Mouse (Mus musculus) heart, adult 2 months (tissue): ENCODE measurements around the gene Sft2d1. TPM values are rescaled to one million over a fixed set of nuclear protein-coding genes. Genes with fewer than 3 reads are reported as not detected.

Experiments used
- DNase-seq, 2 experiments: peaks; one replicate each; pipeline ENCODE4 v3.0.0; 2021
- H3K27ac ChIP-seq: fragments of 200-600 bp; 2 replicates; pipeline ENCODE4 v1.8.1; 2022
- H3K27me3 ChIP-seq: fragments of 200-500 bp; 2 replicates; pipeline ENCODE4 v1.6.1; 2012; ENCODE audit warnings: mild to moderate bottlenecking, low read length, inconsistent platforms, mixed read lengths; ENCODE audit not compliant: control insufficient read depth, insufficient read depth
- H3K36me3 ChIP-seq: fragments of 200-500 bp; 2 replicates; pipeline ENCODE4 v1.6.1; 2012; ENCODE audit warnings: low read length, inconsistent platforms; ENCODE audit not compliant: control insufficient read depth, insufficient read depth
- H3K4me1 ChIP-seq: fragments of 200-500 bp; 2 replicates; pipeline ENCODE4 v1.6.1; 2011; ENCODE audit warnings: low read length; ENCODE audit not compliant: control insufficient read depth, insufficient read depth
- H3K4me3 ChIP-seq: fragments of 200-600 bp; 2 replicates; pipeline ENCODE4 v1.8.1; 2022
- H3K79me2 ChIP-seq: fragments of 200-500 bp; replicated peaks from 2 replicates; pipeline ENCODE4 v1.6.1; 2012; ENCODE audit warnings: mild to moderate bottlenecking, inconsistent platforms, low read length, moderate library complexity, mixed read lengths; ENCODE audit not compliant: control insufficient read depth, insufficient read depth
- H3K9ac ChIP-seq: fragments of 200-500 bp; 2 replicates; pipeline ENCODE4 v1.6.1; 2012; ENCODE audit warnings: low read depth, mild to moderate bottlenecking, control low read depth, inconsistent platforms, low read length, mixed read lengths
- CTCF ChIP-seq: fragments of 200-600 bp; IDR thresholded peaks from 2 replicates; pipeline ENCODE4 v1.8.1; 2022; ENCODE audit warnings: antibody characterized with exemption, mild to moderate bottlenecking, moderate library complexity
- EP300 ChIP-seq: fragments of 200-500 bp; IDR thresholded peaks from 2 replicates; pipeline ENCODE4 v1.6.1; 2011; ENCODE audit warnings: low read depth, low read length, control low read depth; ENCODE audit not compliant: insufficient read depth
- POLR2A ChIP-seq: fragments of 200-500 bp; IDR thresholded peaks from 2 replicates; pipeline ENCODE4 v1.6.1; 2011; ENCODE audit warnings: mild to moderate bottlenecking, low read depth, low read length, control low read depth; ENCODE audit not compliant: insufficient read depth
- WGBS: fragments of 180-500 bp; shearing (Covaris S2); methylation state at CpG from one replicate; pipeline ENCODE4 v1.1.7; 2018; 5-methylcytosine and 5-hydroxymethylcytosine counted together
- intact Hi-C: fragments of 180-260 bp; cut with DNase I; formaldehyde crosslinking; loops from one replicate; pipeline ENCODE4 v1.15.1; 2025
- polyA plus RNA-seq: library from polyadenylated mRNA; depleted of rRNA; stranded (reverse); fragments of >200 nt; gene quantifications from 2 replicates; pipeline ENCODE4 v1.2.3, GENCODE M21; 2012
- total RNA-seq, 2 experiments: library from RNA; stranded (reverse); gene quantifications; 2 replicates each; pipeline ENCODE4 v1.2.3; 2021

The Sft2d1 gene
- total and polyA plus RNA-seq, 3 experiments, result 13.3 to 32.2 (median 17.6) TPM

GRCm38 (mm10) chr17:8285056-8285455 lies 25.8 kb upstream of the Sft2d1 start:
- TF ChIP-seq EP300 (no peak), CTCF (no peak), POLR2A (no peak)
- Histone ChIP-seq H3K27me3 (no peaks in the 10 kb centered on the region), H3K4me1 (peaks cover 1% of the 10 kb centered on the region), H3K79me2 (peaks cover 14% of the 10 kb centered on the region), H3K4me3 (peak overlapping the region; percentile 82), H3K36me3 (peaks cover 18% of the 10 kb centered on the region), H3K9ac (peak overlapping the region; percentile 48), H3K27ac (peak overlapping the region; percentile 99)
- intact Hi-C loops, result no loop called here
- 40% methylated on average over 8 of the region's 8 CpGs for WGBS
- DNase-seq, result no peak

DNA sequence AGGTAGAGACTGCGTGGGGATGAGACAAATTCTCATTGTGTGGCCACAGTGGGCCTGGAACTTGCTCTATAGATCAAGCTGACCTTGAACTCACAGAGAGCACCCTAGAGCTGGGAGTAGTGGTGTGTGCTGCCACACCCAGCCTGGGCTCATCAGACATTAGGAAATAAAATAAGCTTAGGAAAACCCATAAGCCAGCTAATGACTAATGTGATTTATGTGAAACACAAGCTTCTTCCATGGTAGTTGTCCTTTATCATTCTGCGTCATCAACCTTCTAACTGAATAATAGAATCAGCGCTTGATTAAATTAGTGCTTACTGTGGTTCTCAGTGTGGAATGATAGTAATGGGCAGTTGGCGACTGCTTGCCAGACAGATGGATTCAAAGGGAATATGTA lies 23.9 kb upstream of the Sft2d1 start:
- intact Hi-C loops, result no loop called here
- TF ChIP-seq EP300 (no peak), POLR2A (no peak), CTCF (no peak)
- H3K9ac ChIP-seq, result no peak overlapping the region
- DNase-seq, result no peak
- H3K36me3 ChIP-seq, result peaks cover 27% of the 10 kb centered on the region
- H3K4me3 ChIP-seq, result no peak overlapping the region
- H3K4me1 ChIP-seq, result peaks cover 4% of the 10 kb centered on the region
- H3K27me3 ChIP-seq, result no peaks in the 10 kb centered on the region
- H3K27ac ChIP-seq, result no peak overlapping the region
- 74% methylated on average over 4 of the region's 4 CpGs for WGBS
- peaks cover 16% of the 10 kb centered on the region for H3K79me2 ChIP-seq

GRCm38 (mm10) chr17:8289993-8290679 lies 20.8 kb upstream of the Sft2d1 start:
- intact Hi-C loops, result no loop called here
- 93% methylated on average over 3 of the region's 3 CpGs for WGBS
- no peak for DNase-seq

DNA sequence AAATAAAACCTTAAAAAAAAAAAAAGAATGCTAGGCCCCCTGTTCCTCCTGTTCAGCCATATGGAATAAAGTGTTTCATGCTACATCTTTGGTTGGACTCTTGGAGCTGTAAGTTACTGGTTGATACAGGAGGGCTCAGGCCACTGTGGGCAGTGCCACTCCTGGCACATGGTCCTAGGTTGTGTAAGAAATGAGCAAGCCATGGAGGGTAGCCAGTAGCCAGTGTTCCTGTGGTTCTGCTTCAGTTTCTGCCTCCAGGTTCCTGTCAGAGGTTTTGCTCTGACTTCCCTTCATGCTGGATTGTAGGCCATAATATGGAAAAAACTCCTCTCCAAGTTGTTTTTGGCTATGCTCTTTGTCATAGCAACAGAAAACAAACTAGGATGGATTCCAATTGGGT lies 20.2 kb upstream of the Sft2d1 start:
- intact Hi-C loops, result no loop called here
- H3K79me2 ChIP-seq, result peaks cover 12% of the 10 kb centered on the region
- H3K4me1 ChIP-seq, result peaks cover 4% of the 10 kb centered on the region; the same call in 1 of the 2 replicates
- TF ChIP-seq POLR2A, result no peak
- TF ChIP-seq CTCF, result no peak
- TF ChIP-seq EP300, result no peak
- no peak for DNase-seq
- H3K27me3 ChIP-seq, result no peaks in the 10 kb centered on the region
- no peak overlapping the region for H3K9ac ChIP-seq
- H3K36me3 ChIP-seq, result peaks cover 30% of the 10 kb centered on the region
- no peak overlapping the region for H3K27ac ChIP-seq
- H3K4me3 ChIP-seq, result no peak overlapping the region

More at GRCm38 (mm10) chr17:8289993-8290679, 20.8 kb upstream of the Sft2d1 start:
- H3K27ac ChIP-seq, result no peak overlapping the region
- H3K4me3 ChIP-seq, result no peak overlapping the region
- H3K79me2 ChIP-seq, result peaks cover 12% of the 10 kb centered on the region
- TF ChIP-seq POLR2A, result no peak
- no peak for TF ChIP-seq CTCF
- TF ChIP-seq EP300, result no peak
- H3K9ac ChIP-seq, result no peak overlapping the region
- peaks cover 4% of the 10 kb centered on the region for H3K4me1 ChIP-seq
- no peaks in the 10 kb centered on the region for H3K27me3 ChIP-seq
- peaks cover 31% of the 10 kb centered on the region for H3K36me3 ChIP-seq

DNA sequence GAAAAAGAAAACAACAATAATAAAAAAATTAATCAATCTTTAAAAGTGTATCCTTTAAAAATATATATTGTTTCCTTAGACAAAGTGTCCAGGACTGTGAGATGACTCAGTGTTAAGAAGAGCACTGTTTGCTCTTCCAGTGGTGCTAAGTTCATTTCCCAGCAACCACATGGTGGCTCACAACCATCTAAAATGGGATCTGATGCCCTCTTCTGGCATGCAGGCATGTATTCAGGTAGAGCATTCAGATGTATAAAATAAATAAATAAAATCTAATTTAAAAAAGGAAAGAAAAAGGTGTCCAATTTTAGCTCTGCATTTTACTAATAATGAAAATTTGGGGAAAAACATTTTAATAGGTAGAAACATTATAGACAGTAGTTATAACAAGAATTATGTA lies 15.1 kb upstream of the Sft2d1 start:
- peaks cover 11% of the 10 kb centered on the region for H3K36me3 ChIP-seq
- TF ChIP-seq CTCF (peak; percentile 37; the same call in 1 of the 2 replicates), POLR2A (no peak), EP300 (no peak)
- no peaks in the 10 kb centered on the region for H3K27me3 ChIP-seq
- no peak overlapping the region for H3K27ac ChIP-seq
- H3K79me2 ChIP-seq, result no peaks in the 10 kb centered on the region
- intact Hi-C loops, result no loop called here
- 0 out of 2 replicates have a peak, but pooled peaks cover 1% of the 10 kb centered on the region for H3K4me1 ChIP-seq
- no peak overlapping the region for H3K4me3 ChIP-seq
- no peak for DNase-seq
- H3K9ac ChIP-seq, result no peak overlapping the region

GRCm38 (mm10) chr17:8296313-8296844 lies 14.5 kb upstream of the Sft2d1 start:
- H3K27me3 ChIP-seq, result no peaks in the 10 kb centered on the region
- no peak overlapping the region for H3K4me3 ChIP-seq
- H3K27ac ChIP-seq, result no peak overlapping the region
- intact Hi-C loops, result no loop called here
- H3K9ac ChIP-seq, result no peak overlapping the region
- WGBS, result 75% methylated on average over 9 of the region's 9 CpGs
- no peak for DNase-seq
- no peak for TF ChIP-seq CTCF
- no peak for TF ChIP-seq EP300
- no peak for TF ChIP-seq POLR2A
- 0 out of 2 replicates have a peak, but pooled peaks cover 1% of the 10 kb centered on the region for H3K4me1 ChIP-seq
- H3K36me3 ChIP-seq, result peaks cover 8% of the 10 kb centered on the region; the same call in 1 of the 2 replicates
- no peaks in the 10 kb centered on the region for H3K79me2 ChIP-seq
